Mouse (Mus musculus) midbrain, embryonic 14.5 days (tissue): Measurements from ENCODE around the gene Hexim2. TPM values are rescaled to one million over a fixed set of nuclear protein-coding genes. Genes with fewer than 3 reads are reported as not detected.

Source experiments
- ATAC-seq: fragments of 200-750 bp; cut with Nextera tagmentation; 2 replicates; pipeline ENCODE4 v1.8.0; 2017; ENCODE audit warnings: moderate number of reproducible peaks, moderate library complexity; ENCODE audit not compliant: low FRiP score, low TSS enrichment
- DNase-seq: peaks from one replicate; pipeline ENCODE4 v3.0.0-alpha.2; 2015
- H3K27ac ChIP-seq: fragments of 300-500 bp; sonication (generic); replicated peaks from 2 replicates; pipeline ENCODE4 v1.5.1; 2014; ENCODE audit warnings: mild to moderate bottlenecking, low read depth, low read length, moderate library complexity
- H3K27me3 ChIP-seq: fragments of 300-500 bp; sonication (generic); 2 replicates; pipeline ENCODE4 v1.6.1; 2014; ENCODE audit warnings: low read length, control low read depth, mixed read lengths; ENCODE audit not compliant: control insufficient read depth, insufficient read depth
- H3K36me3 ChIP-seq: fragments of 300-500 bp; sonication (generic); 2 replicates; pipeline ENCODE4 v1.6.1; 2014; ENCODE audit warnings: low read length, control low read depth; ENCODE audit not compliant: control insufficient read depth, insufficient read depth
- H3K4me1 ChIP-seq: fragments of 300-500 bp; sonication (generic); 2 replicates; pipeline ENCODE4 v1.6.1; 2014; ENCODE audit warnings: mild to moderate bottlenecking, antibody characterized with exemption, low read length, control low read depth; ENCODE audit not compliant: control insufficient read depth, insufficient read depth
- H3K4me2 ChIP-seq: fragments of 300-500 bp; sonication (generic); 2 replicates; pipeline ENCODE4 v1.6.1; 2014; ENCODE audit warnings: mild to moderate bottlenecking, low read length, moderate library complexity
- H3K4me3 ChIP-seq: fragments of 300-500 bp; sonication (generic); replicated peaks from 2 replicates; pipeline ENCODE4 v1.5.1; 2014; ENCODE audit warnings: low read depth, low read length
- H3K9ac ChIP-seq: fragments of 300-500 bp; sonication (generic); replicated peaks from 2 replicates; pipeline ENCODE4 v1.6.1; 2014; ENCODE audit warnings: mild to moderate bottlenecking, low read length, moderate library complexity
- H3K9me3 ChIP-seq: fragments of 300-500 bp; sonication (generic); 2 replicates; pipeline ENCODE4 v1.6.1; 2016; ENCODE audit warnings: low read length, control low read depth, mixed read lengths; ENCODE audit not compliant: control insufficient read depth
- WGBS: fragments of 180-500 bp; shearing (Covaris S2); extraction: QIAGEN DNeasy Blood & Tissue Kit; methylation state at CpG from one replicate; pipeline ENCODE4 v1.1.7; 2014; 5-methylcytosine and 5-hydroxymethylcytosine counted together
- polyA plus RNA-seq: library from polyadenylated mRNA; unstranded; fragments of >200 nt; fragmentation: Nextera tagmentation; extraction: Ambion mirVana; gene quantifications from 2 replicates; pipeline ENCODE4 v1.2.1, GENCODE M21; 2014

Hexim2 gene
- polyA plus RNA-seq, 1 experiment from 2014 or later: 22.9 TPM

- DNase-seq (peak; percentile 89), ATAC-seq (peak; percentile 74)
- no peaks in the 10 kb centered on the region for H3K9me3 ChIP-seq
- H3K4me2 ChIP-seq: peak overlapping the region; percentile 71
- H3K27me3 ChIP-seq: peaks cover 26% of the 10 kb centered on the region
- peak overlapping the region; percentile 73 for H3K9ac ChIP-seq
- H3K36me3 ChIP-seq: no peaks in the 10 kb centered on the region
- WGBS: 1% methylated on average over 34 of the region's 34 CpGs
- peak overlapping the region; percentile 55 for H3K4me3 ChIP-seq
- peaks cover 42% of the 10 kb centered on the region for H3K4me1 ChIP-seq
- H3K27ac ChIP-seq: peak overlapping the region; percentile 93
These were observed 16.8 kb upstream of the Hexim2 start for GRCm38 (mm10) chr11:103115163-103116007.

- peaks cover 42% of the 10 kb centered on the region for H3K4me1 ChIP-seq
- peak within 1 kb of the TSS; percentile 93 for H3K27ac ChIP-seq
- H3K9ac ChIP-seq: peak within 1 kb of the TSS; percentile 73
- peak within 1 kb of the TSS; percentile 55 for H3K4me3 ChIP-seq
- peak; percentile 96 for ATAC-seq
- under 1% methylated on average over 52 of the region's 53 CpGs for WGBS
- peak within 1 kb of the TSS; percentile 82 for H3K4me2 ChIP-seq
- no peaks in the 10 kb centered on the region for H3K9me3 ChIP-seq
- H3K36me3 ChIP-seq: no peaks in the 10 kb centered on the region
- H3K27me3 ChIP-seq: peaks cover 20% of the 10 kb centered on the region
- peak; percentile 100 for DNase-seq
These were observed 16.0 kb upstream of the Hexim2 start, which contains the start of gene Hexim1 for GRCm38 (mm10) chr11:103116008-103116818. TSS of gene Hexim1 (plus strand) at chr11:103116231.

- under 1% methylated on average over 35 of the region's 35 CpGs for WGBS
- H3K4me1 ChIP-seq: peaks cover 33% of the 10 kb centered on the region
- peak overlapping the region; percentile 49 for H3K4me3 ChIP-seq
- peak overlapping the region; percentile 52 for H3K9ac ChIP-seq
- no peaks in the 10 kb centered on the region for H3K36me3 ChIP-seq
- ATAC-seq: no peak
- peak; percentile 82 for DNase-seq
- peaks cover 17% of the 10 kb centered on the region; the same call in 1 of the 2 replicates for H3K27me3 ChIP-seq
- H3K4me2 ChIP-seq: peak overlapping the region; percentile 82
- peak overlapping the region; percentile 16; the same call in 1 of the 2 replicates for H3K27ac ChIP-seq
- H3K9me3 ChIP-seq: no peaks in the 10 kb centered on the region
These were observed 15.2 kb upstream of the Hexim2 start for GRCm38 (mm10) chr11:103116959-103117590.

- Histone ChIP-seq H3K4me3 (peak overlapping the region; percentile 49), H3K27me3 (peaks cover 11% of the 10 kb centered on the region; the same call in 1 of the 2 replicates), H3K36me3 (no peaks in the 10 kb centered on the region), H3K4me2 (peak overlapping the region; percentile 82), H3K27ac (0 out of 2 replicates have a peak overlapping the region, but pooled peaks have one; percentile 16), H3K9me3 (no peaks in the 10 kb centered on the region), H3K4me1 (peaks cover 28% of the 10 kb centered on the region), H3K9ac (peak overlapping the region; percentile 52)
- DNase-seq: peak; percentile 74
- under 1% methylated on average over 38 of the region's 38 CpGs for WGBS
- no peak for ATAC-seq
These were observed 14.6 kb upstream of the Hexim2 start for GRCm38 (mm10) chr11:103117591-103118009.

GRCm38 (mm10) chr11:103118866-103119265 lies 13.4 kb upstream of the Hexim2 start:
- no peaks in the 10 kb centered on the region for H3K9me3 ChIP-seq
- no peak overlapping the region for H3K9ac ChIP-seq
- H3K27me3 ChIP-seq: 0 out of 2 replicates have a peak, but pooled peaks cover under 1% of the 10 kb centered on the region
- H3K4me3 ChIP-seq: no peak overlapping the region
- ATAC-seq: no peak
- H3K36me3 ChIP-seq: no peaks in the 10 kb centered on the region
- peaks cover 25% of the 10 kb centered on the region for H3K4me1 ChIP-seq
- H3K4me2 ChIP-seq: peak overlapping the region; percentile 82
- no peak overlapping the region for H3K27ac ChIP-seq
- no peak for DNase-seq
- WGBS: 85% methylated on average over 2 of the region's 2 CpGs

- no peak overlapping the region for H3K27ac ChIP-seq
- peaks cover 23% of the 10 kb centered on the region for H3K4me1 ChIP-seq
- ATAC-seq (no peak), DNase-seq (no peak)
- no peaks in the 10 kb centered on the region for H3K36me3 ChIP-seq
- H3K27me3 ChIP-seq: no peaks in the 10 kb centered on the region
- WGBS: 51% methylated on average over 5 of the region's 5 CpGs
- 0 out of 2 replicates have a peak overlapping the region, but pooled peaks have one; percentile 6 for H3K4me2 ChIP-seq
- H3K9ac ChIP-seq: no peak overlapping the region
- H3K9me3 ChIP-seq: no peaks in the 10 kb centered on the region
- no peak overlapping the region for H3K4me3 ChIP-seq
These were observed 12.6 kb upstream of the Hexim2 start for GRCm38 (mm10) chr11:103119609-103120008.

- WGBS: 80% methylated on average over 5 of the region's 5 CpGs
- DNase-seq (no peak), ATAC-seq (no peak)
These were observed 11.9 kb upstream of the Hexim2 start for GRCm38 (mm10) chr11:103120315-103120714.

More at GRCm38 (mm10) chr11:103120315-103120714, 11.9 kb upstream of the Hexim2 start:
- Histone ChIP-seq H3K27ac (no peak overlapping the region), H3K9ac (no peak overlapping the region), H3K4me2 (no peak overlapping the region), H3K9me3 (no peaks in the 10 kb centered on the region), H3K4me3 (no peak overlapping the region), H3K4me1 (peaks cover 19% of the 10 kb centered on the region), H3K27me3 (no peaks in the 10 kb centered on the region), H3K36me3 (no peaks in the 10 kb centered on the region)
